Mouse (Mus musculus) bone marrow macrophage, adult 2 months (primary cell): Measurements from ENCODE around the gene Ripk3. TPM values are rescaled to one million over a fixed set of nuclear protein-coding genes. Genes with fewer than 3 reads are reported as not detected.

Experiments
- H3K27ac ChIP-seq: 2 replicates; pipeline ENCODE4 v1.5.1; 2012; ENCODE audit warnings: low read depth, low read length; ENCODE audit not compliant: insufficient read depth
- H3K4me1 ChIP-seq: 2 replicates; pipeline ENCODE4 v1.6.1; 2012; ENCODE audit warnings: low read length; ENCODE audit not compliant: control insufficient read depth, insufficient read depth
- H3K4me3 ChIP-seq: 2 replicates; pipeline ENCODE4 v1.5.1; 2012; ENCODE audit warnings: mild to moderate bottlenecking, low read length, moderate library complexity; ENCODE audit not compliant: insufficient read depth
- CTCF ChIP-seq: IDR thresholded peaks from 2 replicates; pipeline ENCODE4 v1.5.1; 2012; ENCODE audit warnings: low read depth, mild to moderate bottlenecking, low read length, moderate library complexity
- POLR2A ChIP-seq: IDR thresholded peaks from 2 replicates; pipeline ENCODE4 v1.6.1; 2012; ENCODE audit warnings: mild to moderate bottlenecking, low read depth, low read length, borderline replicate concordance
- polyA plus RNA-seq: library from polyadenylated mRNA; stranded (reverse); fragments of >200 nt; gene quantifications from 2 replicates; pipeline ENCODE4 v1.2.4, GENCODE M21; 2012; ENCODE audit not compliant: missing spikeins, insufficient read depth, insufficient read length

Ripk3 gene
- polyA plus RNA-seq, 1 experiment: 31.8 TPM

- H3K4me3 ChIP-seq: no peak overlapping the region
- no peaks in the 10 kb centered on the region; the same call in 1 of the 2 replicates for H3K4me1 ChIP-seq
- H3K27ac ChIP-seq: no peak overlapping the region
- no peak for TF ChIP-seq CTCF
- TF ChIP-seq POLR2A: no peak
Measured at GRCm38 (mm10) chr14:55825216-55826051, 36.8 kb upstream of the Ripk3 start.

- TF ChIP-seq CTCF: no peak
- TF ChIP-seq POLR2A: no peak
- Histone ChIP-seq H3K4me1 (no peaks in the 10 kb centered on the region; the same call in 1 of the 2 replicates), H3K4me3 (no peak overlapping the region), H3K27ac (no peak overlapping the region)
Measured at GRCm38 (mm10) chr14:55824481-55825215, 36.0 kb upstream of the Ripk3 start.

- Histone ChIP-seq H3K4me3 (peak overlapping the region; percentile 46; the same call in 1 of the 2 replicates), H3K4me1 (no peaks in the 10 kb centered on the region; the same call in 1 of the 2 replicates), H3K27ac (no peak overlapping the region)
- TF ChIP-seq CTCF (no peak), POLR2A (no peak)
Measured at GRCm38 (mm10) chr14:55824001-55824480, 35.4 kb upstream of the Ripk3 start.

GRCm38 (mm10) chr14:55822991-55823762 lies 34.5 kb upstream of the Ripk3 start, which contains the start of gene Nfatc4:
Gene Nfatc4 (plus strand): TSS chr14:55823144.
- Histone ChIP-seq H3K4me3 (peak within 1 kb of the TSS; percentile 46), H3K27ac (no peak within 1 kb of the TSS), H3K4me1 (no peaks in the 10 kb centered on the region; the same call in 1 of the 2 replicates)
- TF ChIP-seq CTCF (no peak), POLR2A (no peak)

- Histone ChIP-seq H3K4me1 (no peaks in the 10 kb centered on the region; the same call in 1 of the 2 replicates), H3K4me3 (no peak overlapping the region), H3K27ac (no peak overlapping the region)
- TF ChIP-seq POLR2A (no peak), CTCF (peak; percentile 78)
Measured at GRCm38 (mm10) chr14:55822435-55822990, 33.8 kb upstream of the Ripk3 start.

GRCm38 (mm10) chr14:55820576-55820975 lies 31.9 kb upstream of the Ripk3 start:
- peaks cover under 1% of the 10 kb centered on the region; the same call in 1 of the 2 replicates for H3K4me1 ChIP-seq
- no peak overlapping the region for H3K27ac ChIP-seq
- TF ChIP-seq POLR2A (no peak), CTCF (no peak)
- no peak overlapping the region for H3K4me3 ChIP-seq

GRCm38 (mm10) chr14:55819845-55820405 lies 31.3 kb upstream of the Ripk3 start:
- Histone ChIP-seq H3K4me1 (peaks cover 3% of the 10 kb centered on the region; the same call in 1 of the 2 replicates), H3K27ac (no peak overlapping the region), H3K4me3 (no peak overlapping the region)
- TF ChIP-seq POLR2A: no peak
- TF ChIP-seq CTCF: no peak

GRCm38 (mm10) chr14:55815310-55815751 lies 26.7 kb upstream of the Ripk3 start:
- H3K4me1 ChIP-seq: peaks cover 3% of the 10 kb centered on the region; the same call in 1 of the 2 replicates
- no peak for TF ChIP-seq POLR2A
- no peak for TF ChIP-seq CTCF
- no peak overlapping the region for H3K27ac ChIP-seq
- H3K4me3 ChIP-seq: peak overlapping the region; percentile 11; the same call in 1 of the 2 replicates
